Mouse (Mus musculus) cerebellum, adult 18-20 months (tissue): Measurements from ENCODE around the gene Hrh3.
A peak's percentile ranks its signal among the peaks of the same experiment; 100 is the strongest.

Source experiments
- DNase-seq, 2 experiments: peaks; one replicate each; pipeline ENCODE4 v3.0.0; 2021

Hrh3 gene

GRCm38 (mm10) chr2:180105441-180106190, 1.3 kb upstream of the Hrh3 start:
- DNase-seq: peak in 1 of 2 experiments; percentile 30

- DNase-seq: peak in 1 of 2 experiments; percentile 23
Measured at GRCm38 (mm10) chr2:180104659-180105377, 530 bp upstream of the Hrh3 start.

GRCm38 (mm10) chr2:180103151-180103977, 924 bp downstream of the Hrh3 start:
- no peak for DNase-seq

GRCm38 (mm10) chr2:180099529-180099928, 4.8 kb downstream of the Hrh3 start:
- no peak for DNase-seq

GRCm38 (mm10) chr2:180098167-180098566, 6.1 kb downstream of the Hrh3 start:
- DNase-seq: no peak

GRCm38 (mm10) chr2:180097585-180097984, 6.7 kb downstream of the Hrh3 start:
- no peak for DNase-seq

- no peak for DNase-seq
Measured at GRCm38 (mm10) chr2:180095711-180096110, 8.6 kb downstream of the Hrh3 start.

- DNase-seq: no peak
Measured at GRCm38 (mm10) chr2:180090285-180090684, 14.0 kb downstream of the Hrh3 start.

- no peak for DNase-seq
Measured at GRCm38 (mm10) chr2:180087472-180087871, 16.8 kb downstream of the Hrh3 start.

- DNase-seq: no peak
Measured at GRCm38 (mm10) chr2:180086637-180087027, 17.7 kb downstream of the Hrh3 start.

- DNase-seq: peak; percentile 30 to 47
Measured at GRCm38 (mm10) chr2:180085926-180086636, 18.2 kb downstream of the Hrh3 start.

GRCm38 (mm10) chr2:180084565-180084964, 19.7 kb downstream of the Hrh3 start:
- DNase-seq: no peak

GRCm38 (mm10) chr2:180083063-180083462, 21.2 kb downstream of the Hrh3 start:
- DNase-seq: no peak

- no peak for DNase-seq
Measured at GRCm38 (mm10) chr2:180080680-180081079, 23.6 kb downstream of the Hrh3 start.

- no peak for DNase-seq
Measured at GRCm38 (mm10) chr2:180077622-180078021, 26.7 kb downstream of the Hrh3 start.

- no peak for DNase-seq
Measured at GRCm38 (mm10) chr2:180072886-180073285, 31.4 kb downstream of the Hrh3 start.

GRCm38 (mm10) chr2:180071671-180072070, 32.6 kb downstream of the Hrh3 start:
- no peak for DNase-seq

- peak; percentile 94 to 97 for DNase-seq
Measured at GRCm38 (mm10) chr2:180070481-180071453, 33.5 kb downstream of the Hrh3 start, which contains the start of gene Mtg2. TSS of gene Mtg2 (plus strand) at chr2:180070588.

GRCm38 (mm10) chr2:180069770-180070480, 34.4 kb downstream of the Hrh3 start:
- DNase-seq: no peak

- no peak for DNase-seq
Measured at GRCm38 (mm10) chr2:180063338-180064131, 40.8 kb downstream of the Hrh3 start.
